Mouse (Mus musculus) NIH3T3 (cell line): ENCODE results near the gene Lrfn4.
A peak's percentile ranks its signal among the peaks of the same experiment; 100 is the strongest.

Source experiments
- DNase-seq: peaks from one replicate; pipeline ENCODE4 v3.0.0-alpha.2; 2012; ENCODE audit warnings: low read depth

Lrfn4 gene

GRCm38 (mm10) chr19:4615151-4616093 is at the start of gene Lrfn4:
Gene Lrfn4, minus strand, starts transcription at chr19:4615667.
- DNase-seq, result peak; percentile 98

- DNase-seq, result no peak
These were observed 42.7 kb upstream of the Lrfn4 start for GRCm38 (mm10) chr19:4658156-4658555.

GRCm38 (mm10) chr19:4646917-4647492 is 31.5 kb upstream of the Lrfn4 start:
- no peak for DNase-seq

GRCm38 (mm10) chr19:4644271-4644670 is 28.8 kb upstream of the Lrfn4 start:
- DNase-seq, result peak; percentile 73

- DNase-seq, result no peak
These were observed 20.5 kb upstream of the Lrfn4 start for GRCm38 (mm10) chr19:4635986-4636385.

GRCm38 (mm10) chr19:4628819-4629218 is 13.4 kb upstream of the Lrfn4 start:
- peak; percentile 87 for DNase-seq

- DNase-seq, result peak; percentile 74
These were observed 10.5 kb upstream of the Lrfn4 start for GRCm38 (mm10) chr19:4625829-4626535.

GRCm38 (mm10) chr19:4625179-4625828 is 9.8 kb upstream of the Lrfn4 start, which contains the start of gene Rce1:
Gene Rce1, minus strand, starts transcription at chr19:4625641.
- peak; percentile 97 for DNase-seq

- DNase-seq, result no peak
These were observed 9.1 kb upstream of the Lrfn4 start for GRCm38 (mm10) chr19:4624406-4625178.

GRCm38 (mm10) chr19:4624006-4624405 is 8.5 kb upstream of the Lrfn4 start:
- no peak for DNase-seq

GRCm38 (mm10) chr19:4623419-4623818 is 8.0 kb upstream of the Lrfn4 start:
- no peak for DNase-seq

GRCm38 (mm10) chr19:4622780-4623179 is 7.3 kb upstream of the Lrfn4 start:
- no peak for DNase-seq

GRCm38 (mm10) chr19:4620721-4621120 is 5.3 kb upstream of the Lrfn4 start:
- no peak for DNase-seq

- DNase-seq, result no peak
These were observed 4.0 kb upstream of the Lrfn4 start for GRCm38 (mm10) chr19:4619461-4619860.

- no peak for DNase-seq
These were observed 2.7 kb upstream of the Lrfn4 start for GRCm38 (mm10) chr19:4618183-4618582.

- DNase-seq, result no peak
These were observed 1.1 kb upstream of the Lrfn4 start for GRCm38 (mm10) chr19:4616546-4616945.

GRCm38 (mm10) chr19:4614305-4615150 is 939 bp downstream of the Lrfn4 start:
- DNase-seq, result peak; percentile 61

- DNase-seq, result no peak
These were observed 1.8 kb downstream of the Lrfn4 start for GRCm38 (mm10) chr19:4613464-4614304.

GRCm38 (mm10) chr19:4612181-4612961 is 3.1 kb downstream of the Lrfn4 start:
- DNase-seq, result no peak
